Mouse (Mus musculus): Measurements from ENCODE around the gene Actrt3.
A peak's percentile ranks its signal among the peaks of the same experiment; 100 is the strongest.

Actrt3 gene

GRCm38 (mm10) chr3:30599711-30600545 is at the start of gene Actrt3:
Gene Actrt3 (minus strand): TSS chr3:30599939.
- DNase-seq (ENCODE audit: extremely low read depth, low read depth, low spot score) = no peak

- DNase-seq (ENCODE audit: extremely low read depth, low read depth, low spot score) = no peak
Observed at GRCm38 (mm10) chr3:30648466-30648865, 48.7 kb upstream of the Actrt3 start.

- DNase-seq (ENCODE audit: extremely low read depth, low read depth, low spot score) = no peak
Observed at GRCm38 (mm10) chr3:30647440-30648090, 47.8 kb upstream of the Actrt3 start, which contains the start of gene Lrrc34. Gene Lrrc34 (minus strand): TSS chr3:30647869.

GRCm38 (mm10) chr3:30646761-30647160 is 47.0 kb upstream of the Actrt3 start:
- no peak for DNase-seq (ENCODE audit: extremely low read depth, low read depth, low spot score)

- no peak for DNase-seq (ENCODE audit: extremely low read depth, low read depth, low spot score)
Observed at GRCm38 (mm10) chr3:30644207-30644606, 44.5 kb upstream of the Actrt3 start, which contains the start of gene Lrriq4. Gene Lrriq4 (plus strand): TSS chr3:30644507.

- no peak for DNase-seq (ENCODE audit: extremely low read depth, low read depth, low spot score)
Observed at GRCm38 (mm10) chr3:30635629-30636028, 35.9 kb upstream of the Actrt3 start.

GRCm38 (mm10) chr3:30633681-30634080 is 33.9 kb upstream of the Actrt3 start:
- DNase-seq (ENCODE audit: extremely low read depth, low read depth, low spot score) = no peak

GRCm38 (mm10) chr3:30620132-30620531 is 20.4 kb upstream of the Actrt3 start:
- no peak for DNase-seq (ENCODE audit: extremely low read depth, low read depth, low spot score)

GRCm38 (mm10) chr3:30610930-30611329 is 11.2 kb upstream of the Actrt3 start:
- no peak for DNase-seq (ENCODE audit: extremely low read depth, low read depth, low spot score)

GRCm38 (mm10) chr3:30608999-30609398 is 9.3 kb upstream of the Actrt3 start:
- no peak for DNase-seq (ENCODE audit: extremely low read depth, low read depth, low spot score)

- no peak for DNase-seq (ENCODE audit: extremely low read depth, low read depth, low spot score)
Observed at GRCm38 (mm10) chr3:30603256-30603655, 3.5 kb upstream of the Actrt3 start.

GRCm38 (mm10) chr3:30602740-30603098 is 3.0 kb upstream of the Actrt3 start:
- no peak for DNase-seq (ENCODE audit: extremely low read depth, low read depth, low spot score)

- peak; percentile 65 for DNase-seq (ENCODE audit: extremely low read depth, low read depth, low spot score)
Observed at GRCm38 (mm10) chr3:30602065-30602739, 2.5 kb upstream of the Actrt3 start, which contains the start of gene Mynn. Gene Mynn (plus strand): TSS chr3:30602065.

- DNase-seq (ENCODE audit: extremely low read depth, low read depth, low spot score) = no peak
Observed at GRCm38 (mm10) chr3:30601610-30602064, 1.9 kb upstream of the Actrt3 start.

GRCm38 (mm10) chr3:30601175-30601574 is 1.4 kb upstream of the Actrt3 start:
- DNase-seq (ENCODE audit: extremely low read depth, low read depth, low spot score) = no peak

GRCm38 (mm10) chr3:30600717-30601116 is 978 bp upstream of the Actrt3 start:
- DNase-seq (ENCODE audit: extremely low read depth, low read depth, low spot score) = no peak

GRCm38 (mm10) chr3:30597271-30597670 is 2.5 kb downstream of the Actrt3 start:
- no peak for DNase-seq (ENCODE audit: extremely low read depth, low read depth, low spot score)

- DNase-seq (ENCODE audit: extremely low read depth, low read depth, low spot score) = no peak
Observed at GRCm38 (mm10) chr3:30595111-30595832, 4.5 kb downstream of the Actrt3 start.

- no peak for DNase-seq (ENCODE audit: extremely low read depth, low read depth, low spot score)
Observed at GRCm38 (mm10) chr3:30593719-30594485, 5.8 kb downstream of the Actrt3 start.

- DNase-seq (ENCODE audit: extremely low read depth, low read depth, low spot score) = no peak
Observed at GRCm38 (mm10) chr3:30592418-30592853, 7.3 kb downstream of the Actrt3 start.
